Mouse (Mus musculus): ENCODE data around the gene Trap1. TPM values are rescaled to one million over a fixed set of nuclear protein-coding genes. Genes with fewer than 3 reads are reported as not detected.
"Not testable (repeated sequence)": the region's sequence is repeated elsewhere in the genome, so short reads cannot be mapped to it uniquely, and the experiment has no call there.

The Trap1 gene
- polyA plus RNA-seq, 1 experiment from 2014 or later = 110 TPM

- ATAC-seq (replicated peaks; ENCODE audit: low FRiP score) = no peak
- WGBS = 74% methylated on average over 3 of the region's 3 CpGs
- Histone ChIP-seq H3K9ac (no peak overlapping the region), H3K4me1 (peaks cover 12% of the 10 kb centered on the region), H3K27me3 (no peaks in the 10 kb centered on the region), H3K4me2 (no peak overlapping the region), H3K9me3 (replicated peaks) (no peaks in the 10 kb centered on the region; the same call in 1 of the 2 replicates), H3K27ac (peak overlapping the region; percentile 28; the same call in 1 of the 2 replicates), H3K36me3 (peaks cover 31% of the 10 kb centered on the region), H3K4me3 (replicated peaks) (no peak overlapping the region)
Measured at GRCm38 (mm10) chr16:4034476-4034875, 43.2 kb downstream of the Trap1 start.

GRCm38 (mm10) chr16:4033971-4034370 is 43.7 kb downstream of the Trap1 start:
- WGBS = 68% methylated on average over 5 of the region's 5 CpGs
- H3K4me2 ChIP-seq = no peak overlapping the region
- no peaks in the 10 kb centered on the region for H3K27me3 ChIP-seq
- H3K27ac ChIP-seq = peak overlapping the region; percentile 28
- no peak for ATAC-seq (replicated peaks; ENCODE audit: low FRiP score)
- no peak overlapping the region for H3K9ac ChIP-seq
- no peak overlapping the region for H3K4me3 ChIP-seq (replicated peaks)
- H3K4me1 ChIP-seq = peaks cover 14% of the 10 kb centered on the region
- H3K36me3 ChIP-seq = peaks cover 26% of the 10 kb centered on the region
- no peaks in the 10 kb centered on the region; the same call in 1 of the 2 replicates for H3K9me3 ChIP-seq (replicated peaks)

- H3K36me3 ChIP-seq = peaks cover 9% of the 10 kb centered on the region
- no peak overlapping the region for H3K4me3 ChIP-seq (replicated peaks)
- H3K27me3 ChIP-seq = no peaks in the 10 kb centered on the region
- 73% methylated on average over 6 of the region's 6 CpGs for WGBS
- no peak for ATAC-seq (replicated peaks; ENCODE audit: low FRiP score)
- H3K27ac ChIP-seq = peak overlapping the region; percentile 48
- H3K9ac ChIP-seq = no peak overlapping the region
- no peaks in the 10 kb centered on the region; the same call in 1 of the 2 replicates for H3K9me3 ChIP-seq (replicated peaks)
- no peak overlapping the region for H3K4me2 ChIP-seq
- H3K4me1 ChIP-seq = peaks cover 15% of the 10 kb centered on the region
Measured at GRCm38 (mm10) chr16:4032341-4032748, 45.3 kb downstream of the Trap1 start.

GRCm38 (mm10) chr16:4031441-4032274 is 46.0 kb downstream of the Trap1 start:
- H3K4me3 ChIP-seq (replicated peaks) = no peak overlapping the region
- WGBS = 24% methylated on average over 4 of the region's 6 CpGs
- ATAC-seq (replicated peaks; ENCODE audit: low FRiP score) = peak; percentile 70
- H3K9me3 ChIP-seq (replicated peaks) = no peaks in the 10 kb centered on the region; the same call in 1 of the 2 replicates
- H3K36me3 ChIP-seq = peaks cover 4% of the 10 kb centered on the region
- no peaks in the 10 kb centered on the region for H3K27me3 ChIP-seq
- peaks cover 15% of the 10 kb centered on the region for H3K4me1 ChIP-seq
- no peak overlapping the region for H3K4me2 ChIP-seq
- H3K9ac ChIP-seq = no peak overlapping the region
- peak overlapping the region; percentile 96 for H3K27ac ChIP-seq

- no peaks in the 10 kb centered on the region for H3K36me3 ChIP-seq
- no peaks in the 10 kb centered on the region; the same call in 1 of the 2 replicates for H3K9me3 ChIP-seq (replicated peaks)
- H3K4me3 ChIP-seq (replicated peaks) = no peak overlapping the region
- no peaks in the 10 kb centered on the region for H3K27me3 ChIP-seq
- ATAC-seq (replicated peaks; ENCODE audit: low FRiP score) = no peak
- peaks cover 15% of the 10 kb centered on the region for H3K4me1 ChIP-seq
- peak overlapping the region; percentile 96 for H3K27ac ChIP-seq
- no peak overlapping the region for H3K4me2 ChIP-seq
- 90% methylated on average over 10 of the region's 10 CpGs for WGBS
- no peak overlapping the region for H3K9ac ChIP-seq
Measured at GRCm38 (mm10) chr16:4030501-4030900, 47.1 kb downstream of the Trap1 start.

- WGBS = 40% methylated on average over 5 of the region's 5 CpGs
- Histone ChIP-seq H3K4me2 (peak overlapping the region; percentile 27; the same call in 1 of the 2 replicates), H3K27me3 (no peaks in the 10 kb centered on the region), H3K4me1 (peaks cover 15% of the 10 kb centered on the region), H3K27ac (peak overlapping the region; percentile 96), H3K9me3 (replicated peaks) (no peaks in the 10 kb centered on the region; the same call in 1 of the 2 replicates), H3K9ac (no peak overlapping the region), H3K36me3 (no peaks in the 10 kb centered on the region), H3K4me3 (replicated peaks) (no peak overlapping the region)
- peak; percentile 93 for ATAC-seq (replicated peaks; ENCODE audit: low FRiP score)
Measured at GRCm38 (mm10) chr16:4029371-4029841, 48.2 kb downstream of the Trap1 start.

GRCm38 (mm10) chr16:4027211-4027610 is 50.4 kb downstream of the Trap1 start:
- H3K4me1 ChIP-seq = peaks cover 15% of the 10 kb centered on the region
- H3K9ac ChIP-seq = no peak overlapping the region
- no peak overlapping the region for H3K4me2 ChIP-seq
- 83% methylated on average over 3 of the region's 3 CpGs for WGBS
- H3K36me3 ChIP-seq = no peaks in the 10 kb centered on the region
- no peak overlapping the region for H3K4me3 ChIP-seq (replicated peaks)
- ATAC-seq (replicated peaks; ENCODE audit: low FRiP score) = no peak
- no peak overlapping the region for H3K27ac ChIP-seq
- no peaks in the 10 kb centered on the region for H3K9me3 ChIP-seq (replicated peaks)
- H3K27me3 ChIP-seq = no peaks in the 10 kb centered on the region

GRCm38 (mm10) chr16:4026672-4027071 is 51.0 kb downstream of the Trap1 start:
- Histone ChIP-seq H3K27me3 (no peaks in the 10 kb centered on the region), H3K9me3 (replicated peaks) (no peaks in the 10 kb centered on the region), H3K4me2 (no peak overlapping the region), H3K4me3 (replicated peaks) (no peak overlapping the region), H3K36me3 (no peaks in the 10 kb centered on the region), H3K27ac (no peak overlapping the region), H3K9ac (no peak overlapping the region), H3K4me1 (peaks cover 15% of the 10 kb centered on the region)
- ATAC-seq (replicated peaks; ENCODE audit: low FRiP score) = no peak
- WGBS = 50% methylated on average over 1 of the region's 1 CpGs

- H3K9me3 ChIP-seq (replicated peaks) = no peaks in the 10 kb centered on the region
- no peak overlapping the region for H3K4me2 ChIP-seq
- H3K27ac ChIP-seq = no peak overlapping the region
- ATAC-seq (replicated peaks; ENCODE audit: low FRiP score) = no peak
- no peaks in the 10 kb centered on the region for H3K27me3 ChIP-seq
- H3K4me3 ChIP-seq (replicated peaks) = no peak overlapping the region
- H3K36me3 ChIP-seq = no peaks in the 10 kb centered on the region
- 81% methylated on average over 4 of the region's 4 CpGs for WGBS
- no peaks in the 10 kb centered on the region for H3K4me1 ChIP-seq
- no peak overlapping the region for H3K9ac ChIP-seq
Measured at GRCm38 (mm10) chr16:4022719-4023118, 54.9 kb downstream of the Trap1 start.

GRCm38 (mm10) chr16:4021241-4021640 is 56.4 kb downstream of the Trap1 start:
- ATAC-seq (replicated peaks; ENCODE audit: low FRiP score) = no peak
- Histone ChIP-seq H3K4me3 (replicated peaks) (no peak overlapping the region), H3K27ac (no peak overlapping the region), H3K4me1 (no peaks in the 10 kb centered on the region), H3K27me3 (no peaks in the 10 kb centered on the region), H3K9me3 (replicated peaks) (no peaks in the 10 kb centered on the region), H3K9ac (no peak overlapping the region), H3K4me2 (no peak overlapping the region), H3K36me3 (no peaks in the 10 kb centered on the region)
- 90% methylated on average over 1 of the region's 1 CpGs for WGBS

- not testable (repeated sequence) for H3K36me3 ChIP-seq; H3K27me3 ChIP-seq; H3K9me3 ChIP-seq (replicated peaks); ATAC-seq (replicated peaks; ENCODE audit: low FRiP score); H3K4me1 ChIP-seq; H3K27ac ChIP-seq; H3K4me2 ChIP-seq; H3K9ac ChIP-seq; H3K4me3 ChIP-seq (replicated peaks)
- 74% methylated on average over 6 of the region's 6 CpGs for WGBS
Measured at GRCm38 (mm10) chr16:4017466-4017865, 60.2 kb downstream of the Trap1 start.

- 78% methylated on average over 17 of the region's 17 CpGs for WGBS
- not testable (repeated sequence) for H3K4me2 ChIP-seq; H3K27me3 ChIP-seq; H3K4me3 ChIP-seq (replicated peaks); H3K36me3 ChIP-seq; H3K9me3 ChIP-seq (replicated peaks); H3K4me1 ChIP-seq; H3K9ac ChIP-seq; ATAC-seq (replicated peaks; ENCODE audit: low FRiP score); H3K27ac ChIP-seq
Measured at GRCm38 (mm10) chr16:4016786-4017185, 60.8 kb downstream of the Trap1 start.
